Mouse (Mus musculus): Measurements from ENCODE around the gene Slc12a4. TPM values are rescaled to one million over a fixed set of nuclear protein-coding genes. Genes with fewer than 3 reads are reported as not detected.
"Not testable (repeated sequence)": the region's sequence is repeated elsewhere in the genome, so short reads cannot be mapped to it uniquely, and the experiment has no call there.

The Slc12a4 gene
- polyA plus RNA-seq, 1 experiment from 2014 or later = 21.8 TPM

DNA sequence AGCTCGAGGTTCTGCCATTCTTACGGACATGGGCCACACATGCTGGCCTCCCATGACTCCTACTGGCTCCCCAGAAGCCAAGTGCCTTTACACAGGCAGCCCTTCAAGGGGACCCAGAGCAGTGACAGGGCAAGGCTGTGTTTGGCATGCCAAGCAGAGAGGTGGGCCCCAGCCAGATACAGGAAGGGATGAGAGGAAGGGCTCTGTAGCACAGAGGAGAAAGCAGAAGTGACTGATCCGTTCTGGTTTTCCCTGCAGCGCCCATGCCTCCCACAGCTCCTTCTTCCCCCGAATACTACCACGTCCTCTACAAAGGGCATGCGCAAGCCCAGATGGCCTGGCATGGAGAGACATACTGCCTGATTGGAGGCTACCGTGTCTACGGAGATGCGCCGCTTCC, 17.5 kb upstream of the Slc12a4 start:
- H3K4me3 ChIP-seq (ENCODE audit: low read length); H3K27me3 ChIP-seq (ENCODE audit: control insufficient read depth, insufficient read depth, low read length); H3K9ac ChIP-seq (ENCODE audit: low read depth, low read length); ATAC-seq (ENCODE audit: low FRiP score, low TSS enrichment); H3K4me2 ChIP-seq (replicated peaks; ENCODE audit: low read depth, low read length); H3K27ac ChIP-seq (ENCODE audit: low read depth, low read length); H3K36me3 ChIP-seq (ENCODE audit: control insufficient read depth, insufficient read depth, low read length); H3K9me3 ChIP-seq (ENCODE audit: control insufficient read depth, low read length); H3K4me1 ChIP-seq (ENCODE audit: control insufficient read depth, insufficient read depth, low read length): not testable (repeated sequence)
- WGBS = 79% methylated on average over 11 of the region's 11 CpGs

DNA sequence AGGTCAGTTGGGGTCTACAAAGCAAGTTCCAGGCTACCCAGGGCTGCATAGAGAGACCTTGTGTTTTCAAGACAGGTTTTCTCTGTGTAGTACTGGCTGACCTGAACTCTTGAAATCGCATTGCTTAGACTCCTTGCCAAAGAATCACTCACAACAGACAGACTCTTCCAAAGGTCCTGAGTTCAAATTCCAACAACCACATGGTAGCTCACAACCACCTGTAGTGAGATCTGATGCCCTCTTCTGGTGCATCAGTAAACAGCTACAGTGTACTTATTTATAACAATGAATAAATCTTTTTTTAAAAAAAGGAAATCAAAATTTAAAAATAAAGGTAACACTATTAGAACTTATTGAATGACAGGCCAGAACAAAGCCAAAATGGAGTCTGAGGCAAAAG, 15.2 kb upstream of the Slc12a4 start:
- Histone ChIP-seq H3K27me3 (ENCODE audit: control insufficient read depth, insufficient read depth, low read length) (no peaks in the 10 kb centered on the region), H3K4me1 (ENCODE audit: control insufficient read depth, insufficient read depth, low read length) (no peaks in the 10 kb centered on the region), H3K27ac (ENCODE audit: low read depth, low read length) (no peak overlapping the region), H3K4me3 (ENCODE audit: low read length) (no peak overlapping the region), H3K9me3 (ENCODE audit: control insufficient read depth, low read length) (no peaks in the 10 kb centered on the region), H3K4me2 (replicated peaks; ENCODE audit: low read depth, low read length) (no peak overlapping the region), H3K36me3 (ENCODE audit: control insufficient read depth, insufficient read depth, low read length) (no peaks in the 10 kb centered on the region), H3K9ac (ENCODE audit: low read depth, low read length) (no peak overlapping the region)
- 89% methylated on average over 1 of the region's 1 CpGs for WGBS
- no peak for ATAC-seq (ENCODE audit: low FRiP score, low TSS enrichment)

DNA sequence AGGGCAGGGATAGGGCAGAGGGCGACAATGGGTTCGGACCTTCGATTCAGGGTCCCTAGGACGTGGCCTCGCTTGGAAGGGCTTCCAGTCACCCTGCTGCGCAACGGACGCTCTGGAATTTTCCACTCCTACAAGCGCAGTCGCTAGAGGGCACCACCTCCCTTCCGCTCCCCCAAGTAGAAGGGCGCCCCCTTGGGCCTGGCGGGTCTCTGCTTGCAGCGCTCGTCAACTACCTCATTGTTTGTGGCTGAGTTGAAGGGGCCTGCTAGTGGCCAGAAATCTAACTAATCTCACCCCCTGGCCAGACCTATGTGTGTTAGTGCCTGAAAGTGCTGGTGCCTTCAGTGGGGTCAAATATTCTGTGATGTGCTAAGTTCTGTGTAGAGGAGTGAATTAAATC, 13.4 kb upstream of the Slc12a4 start, which contains the start of gene Dpep3:
TSS of gene Dpep3 (minus strand) at position 105 of the 400 bp plus-strand sequence.
- ATAC-seq (ENCODE audit: low FRiP score, low TSS enrichment) = no peak
- WGBS = 90% methylated on average over 15 of the region's 15 CpGs

DNA sequence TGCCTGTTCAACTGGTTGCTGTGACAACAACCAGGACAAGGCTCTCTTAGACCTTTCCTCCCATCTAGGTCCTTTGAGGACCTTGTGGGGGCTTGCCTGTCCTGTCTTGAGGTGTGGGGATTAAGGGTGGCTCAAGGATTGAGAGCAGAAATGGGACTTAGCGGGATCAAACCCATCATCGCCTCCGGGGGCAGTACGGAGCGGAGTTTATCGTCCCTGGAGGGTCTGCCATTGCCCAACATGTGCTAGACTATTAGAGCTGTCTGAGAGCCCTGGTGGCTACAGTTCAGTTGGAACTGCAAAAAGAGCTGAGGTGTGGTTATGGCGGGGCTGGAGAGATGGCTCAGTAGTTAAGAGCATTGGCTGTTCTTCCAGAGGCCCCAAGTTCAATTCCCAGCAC, 9.5 kb upstream of the Slc12a4 start:
- H3K27ac ChIP-seq (ENCODE audit: low read depth, low read length) = no peak overlapping the region
- 70% methylated on average over 7 of the region's 7 CpGs for whole genome bisulfite sequencing

More for the DNA sequence above, 13.4 kb upstream of the Slc12a4 start, which contains the start of gene Dpep3:
- no peaks in the 10 kb centered on the region for H3K27me3 ChIP-seq (ENCODE audit: control insufficient read depth, insufficient read depth, low read length)
- no peak within 1 kb of the TSS for H3K4me3 ChIP-seq (ENCODE audit: low read length)
- no peaks in the 10 kb centered on the region for H3K36me3 ChIP-seq (ENCODE audit: control insufficient read depth, insufficient read depth, low read length)
- H3K4me2 ChIP-seq (replicated peaks; ENCODE audit: low read depth, low read length) = no peak within 1 kb of the TSS
- H3K4me1 ChIP-seq (ENCODE audit: control insufficient read depth, insufficient read depth, low read length) = no peaks in the 10 kb centered on the region
- H3K9me3 ChIP-seq (ENCODE audit: control insufficient read depth, low read length) = no peaks in the 10 kb centered on the region
- H3K9ac ChIP-seq (ENCODE audit: low read depth, low read length) = no peak within 1 kb of the TSS
- H3K27ac ChIP-seq (ENCODE audit: low read depth, low read length) = no peak within 1 kb of the TSS

DNA sequence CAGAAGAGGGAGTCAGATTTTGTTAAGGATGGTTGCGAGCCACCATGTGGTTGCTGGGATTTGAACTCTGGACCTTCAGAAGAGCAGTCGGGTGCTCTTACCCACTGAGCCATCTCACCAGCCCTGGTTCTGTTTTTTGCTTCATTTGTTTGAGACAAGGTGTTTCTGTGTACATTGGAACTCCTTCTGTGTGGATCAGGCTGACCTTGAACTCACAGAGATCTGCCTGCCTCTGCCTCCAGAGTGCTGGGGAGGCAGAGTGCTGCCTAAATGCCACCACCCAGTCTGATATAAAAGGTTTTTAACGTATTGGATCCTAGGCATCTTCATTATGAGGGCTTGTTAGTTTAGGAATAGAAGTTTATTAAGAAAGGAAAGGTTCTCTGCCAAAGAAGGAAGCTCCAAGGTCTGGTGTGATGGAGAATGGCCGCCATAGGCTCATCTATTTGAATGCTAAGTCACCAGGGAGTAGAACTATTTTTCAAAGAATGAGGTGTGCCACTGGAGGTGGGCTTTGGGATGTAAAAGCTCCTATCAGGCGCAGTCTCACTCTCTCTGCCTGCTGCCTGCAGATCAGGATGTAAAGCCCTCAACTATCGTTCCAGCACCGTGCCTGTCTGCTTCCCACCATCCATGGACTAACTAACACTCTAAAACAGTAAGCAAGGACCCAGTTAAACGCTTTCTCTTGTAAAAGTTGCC, 5.3 kb upstream of the Slc12a4 start:
- no peaks in the 10 kb centered on the region for H3K9me3 ChIP-seq (ENCODE audit: control insufficient read depth, low read length)

More for the DNA sequence above, 9.5 kb upstream of the Slc12a4 start:
- no peaks in the 10 kb centered on the region for H3K27me3 ChIP-seq (ENCODE audit: control insufficient read depth, insufficient read depth, low read length)
- no peak overlapping the region for H3K4me3 ChIP-seq (ENCODE audit: low read length)
- no peak for ATAC-seq (ENCODE audit: low FRiP score, low TSS enrichment)
- H3K9ac ChIP-seq (ENCODE audit: low read depth, low read length) = no peak overlapping the region
- H3K4me1 ChIP-seq (ENCODE audit: control insufficient read depth, insufficient read depth, low read length) = no peaks in the 10 kb centered on the region
- H3K9me3 ChIP-seq (ENCODE audit: control insufficient read depth, low read length) = no peaks in the 10 kb centered on the region
- no peaks in the 10 kb centered on the region for H3K36me3 ChIP-seq (ENCODE audit: control insufficient read depth, insufficient read depth, low read length)
- H3K4me2 ChIP-seq (replicated peaks; ENCODE audit: low read depth, low read length) = no peak overlapping the region

DNA sequence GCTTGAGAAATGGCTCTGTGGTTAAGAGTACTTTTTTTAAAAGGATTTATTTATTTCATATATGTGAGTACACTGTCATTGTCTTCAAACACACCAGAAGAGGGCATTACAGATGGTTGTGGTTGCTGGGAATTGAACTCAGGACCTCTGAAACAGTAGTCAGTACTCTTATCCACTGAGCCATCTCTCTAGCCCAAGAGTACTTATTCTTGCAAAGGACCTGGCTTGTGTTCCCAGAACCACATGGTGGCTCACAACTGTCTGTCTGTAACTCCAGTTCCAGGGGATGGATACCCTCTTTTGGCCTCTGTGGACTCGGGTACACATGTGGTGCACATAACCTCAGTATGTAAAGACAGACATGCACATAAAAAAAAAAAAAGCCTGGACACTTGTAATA, 3.5 kb upstream of the Slc12a4 start:
- 82% methylated on average over 1 of the region's 1 CpGs for WGBS
- H3K4me1 ChIP-seq (ENCODE audit: control insufficient read depth, insufficient read depth, low read length) = peaks cover 9% of the 10 kb centered on the region
- ATAC-seq (ENCODE audit: low FRiP score, low TSS enrichment) = no peak

More for the DNA sequence above, 5.3 kb upstream of the Slc12a4 start:
- H3K9ac ChIP-seq (ENCODE audit: low read depth, low read length) = no peak overlapping the region
- no peaks in the 10 kb centered on the region for H3K36me3 ChIP-seq (ENCODE audit: control insufficient read depth, insufficient read depth, low read length)
- no peak for ATAC-seq (ENCODE audit: low FRiP score, low TSS enrichment)
- H3K4me2 ChIP-seq (replicated peaks; ENCODE audit: low read depth, low read length) = no peak overlapping the region
- WGBS = 74% methylated on average over 8 of the region's 8 CpGs
- H3K4me1 ChIP-seq (ENCODE audit: control insufficient read depth, insufficient read depth, low read length) = no peaks in the 10 kb centered on the region
- no peak overlapping the region for H3K4me3 ChIP-seq (ENCODE audit: low read length)
- H3K27ac ChIP-seq (ENCODE audit: low read depth, low read length) = no peak overlapping the region
- H3K27me3 ChIP-seq (ENCODE audit: control insufficient read depth, insufficient read depth, low read length) = no peaks in the 10 kb centered on the region

DNA sequence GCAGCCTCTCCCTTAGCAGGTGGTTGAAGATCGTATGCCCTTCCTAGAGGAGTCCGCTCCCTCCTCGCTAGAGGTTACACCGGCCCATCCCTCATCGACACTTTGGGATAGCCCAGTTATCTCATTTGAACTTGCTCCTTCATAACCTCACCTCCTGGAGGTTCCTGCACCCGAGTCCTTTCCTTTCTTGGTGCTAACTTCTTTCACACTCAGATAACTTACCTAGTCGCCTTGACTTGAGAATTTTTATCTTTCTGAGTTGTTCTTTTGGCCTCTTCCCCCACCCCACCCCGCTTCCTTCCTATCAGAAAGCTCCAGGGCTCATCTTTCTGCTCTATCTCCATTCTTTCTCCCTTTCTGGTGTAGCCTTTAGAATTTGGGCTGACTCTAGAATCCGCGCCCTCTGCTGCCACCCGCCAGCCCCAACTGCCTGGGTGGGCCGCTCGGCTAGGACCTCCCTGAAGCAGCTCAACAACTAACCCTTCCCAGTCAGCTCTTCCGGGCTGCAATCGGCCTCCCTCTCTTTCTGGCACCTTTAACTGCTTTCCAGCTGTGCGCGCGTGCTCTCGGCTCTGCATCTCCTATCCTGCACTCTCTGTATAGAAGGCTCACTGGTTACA, 905 bp upstream of the Slc12a4 start:
- H3K4me1 ChIP-seq (ENCODE audit: control insufficient read depth, insufficient read depth, low read length) = peaks cover 10% of the 10 kb centered on the region
- no peak overlapping the region for H3K9ac ChIP-seq (ENCODE audit: low read depth, low read length)
- H3K4me2 ChIP-seq (replicated peaks; ENCODE audit: low read depth, low read length) = peak overlapping the region; percentile 78
- H3K27me3 ChIP-seq (ENCODE audit: control insufficient read depth, insufficient read depth, low read length) = no peaks in the 10 kb centered on the region
- H3K27ac ChIP-seq (ENCODE audit: low read depth, low read length) = no peak overlapping the region
- WGBS = 7% methylated on average over 19 of the region's 19 CpGs
- H3K4me3 ChIP-seq (ENCODE audit: low read length) = peak overlapping the region; percentile 83
- peak; percentile 33; the same call in 1 of the 2 replicates for ATAC-seq (ENCODE audit: low FRiP score, low TSS enrichment)
- H3K36me3 ChIP-seq (ENCODE audit: control insufficient read depth, insufficient read depth, low read length) = no peaks in the 10 kb centered on the region
- no peaks in the 10 kb centered on the region for H3K9me3 ChIP-seq (ENCODE audit: control insufficient read depth, low read length)

More for the DNA sequence above, 3.5 kb upstream of the Slc12a4 start:
- Histone ChIP-seq H3K9me3 (ENCODE audit: control insufficient read depth, low read length) (no peaks in the 10 kb centered on the region), H3K4me2 (replicated peaks; ENCODE audit: low read depth, low read length) (no peak overlapping the region), H3K4me3 (ENCODE audit: low read length) (no peak overlapping the region), H3K36me3 (ENCODE audit: control insufficient read depth, insufficient read depth, low read length) (no peaks in the 10 kb centered on the region), H3K27ac (ENCODE audit: low read depth, low read length) (no peak overlapping the region), H3K27me3 (ENCODE audit: control insufficient read depth, insufficient read depth, low read length) (no peaks in the 10 kb centered on the region), H3K9ac (ENCODE audit: low read depth, low read length) (no peak overlapping the region)

DNA sequence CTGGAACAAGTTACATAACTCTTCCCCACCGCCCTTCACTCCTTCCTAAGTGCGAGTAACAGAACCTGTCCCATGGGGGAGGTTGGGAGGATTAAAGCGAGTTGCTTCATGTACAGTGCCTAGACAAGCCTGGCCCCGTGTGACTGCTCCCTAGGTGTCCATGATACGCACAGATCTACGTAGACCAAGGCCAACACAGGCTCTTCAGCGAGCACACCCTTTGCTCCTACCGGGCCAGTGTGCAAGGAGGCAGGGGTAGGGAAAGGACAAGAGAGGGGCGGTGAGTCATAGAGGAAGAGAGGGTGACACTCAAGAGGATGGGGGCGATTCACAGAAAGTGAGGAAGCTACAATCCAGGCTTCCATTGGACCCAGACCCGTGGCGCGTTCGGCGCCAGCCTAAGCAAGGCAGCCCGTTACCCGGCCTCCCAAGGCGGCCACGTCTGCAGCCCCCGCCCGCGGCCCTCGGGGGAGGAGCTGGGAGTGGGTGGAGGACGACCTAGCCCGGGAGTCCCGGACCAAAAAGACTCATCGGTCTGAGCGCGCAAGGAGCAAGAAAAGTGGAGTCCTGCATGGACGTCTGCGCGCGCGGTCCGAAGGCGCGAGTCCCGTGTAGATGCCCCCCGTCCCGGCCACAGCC, 512 bp downstream of the Slc12a4 start:
- H3K4me3 ChIP-seq (ENCODE audit: low read length) = peak overlapping the region; percentile 83
- WGBS = 2% methylated on average over 33 of the region's 40 CpGs
- H3K9ac ChIP-seq (ENCODE audit: low read depth, low read length) = peak overlapping the region; percentile 86
- H3K4me2 ChIP-seq (replicated peaks; ENCODE audit: low read depth, low read length) = peak overlapping the region; percentile 78
- H3K27ac ChIP-seq (ENCODE audit: low read depth, low read length) = peak overlapping the region; percentile 78; the same call in 1 of the 2 replicates
- H3K36me3 ChIP-seq (ENCODE audit: control insufficient read depth, insufficient read depth, low read length) = no peaks in the 10 kb centered on the region; the same call in 1 of the 2 replicates
- peaks cover 10% of the 10 kb centered on the region for H3K4me1 ChIP-seq (ENCODE audit: control insufficient read depth, insufficient read depth, low read length)
- no peaks in the 10 kb centered on the region for H3K9me3 ChIP-seq (ENCODE audit: control insufficient read depth, low read length)
- peak; percentile 72 for ATAC-seq (ENCODE audit: low FRiP score, low TSS enrichment)
- H3K27me3 ChIP-seq (ENCODE audit: control insufficient read depth, insufficient read depth, low read length) = no peaks in the 10 kb centered on the region

Data from kidney, embryonic 14.5 days (tissue).